Mouse (Mus musculus): Measurements from ENCODE around the gene Megf6.

Gene Megf6

DNA sequence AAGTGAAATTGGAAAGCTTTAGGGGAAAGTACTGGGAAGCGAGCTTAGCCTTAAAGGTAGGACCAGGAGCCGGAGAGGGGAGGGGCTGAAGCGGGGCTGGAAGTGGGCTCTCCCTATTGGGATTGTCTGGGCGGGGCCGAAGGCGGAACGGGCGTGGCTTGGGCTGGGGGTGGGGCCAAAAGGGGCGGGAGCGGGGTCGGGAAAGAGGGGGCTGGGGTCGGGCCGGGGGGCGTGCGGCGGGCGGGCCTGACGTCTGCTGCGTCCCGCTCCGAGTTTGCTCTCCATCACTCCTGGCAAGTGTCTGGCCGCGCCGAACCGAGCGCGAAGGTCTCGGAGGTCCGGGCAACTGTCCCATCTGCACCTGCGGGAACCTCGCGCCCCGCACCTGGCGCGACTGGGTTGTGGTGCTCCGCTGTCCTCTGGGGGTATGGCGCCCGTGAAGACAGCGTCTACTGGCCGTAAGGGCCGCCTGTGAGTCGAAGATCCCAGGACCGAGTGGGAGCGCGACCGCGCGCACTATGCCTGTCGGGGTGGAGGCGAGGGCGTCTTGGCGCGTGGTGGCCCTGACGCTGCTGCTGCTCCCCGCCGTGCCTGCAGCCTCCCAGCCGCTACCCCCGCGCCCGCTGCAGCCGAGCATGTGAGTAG, at the start of gene Megf6:
Megf6 (plus strand) TSS at position 225 of the 645 bp plus-strand sequence.
- no peak for DNase-seq

DNA sequence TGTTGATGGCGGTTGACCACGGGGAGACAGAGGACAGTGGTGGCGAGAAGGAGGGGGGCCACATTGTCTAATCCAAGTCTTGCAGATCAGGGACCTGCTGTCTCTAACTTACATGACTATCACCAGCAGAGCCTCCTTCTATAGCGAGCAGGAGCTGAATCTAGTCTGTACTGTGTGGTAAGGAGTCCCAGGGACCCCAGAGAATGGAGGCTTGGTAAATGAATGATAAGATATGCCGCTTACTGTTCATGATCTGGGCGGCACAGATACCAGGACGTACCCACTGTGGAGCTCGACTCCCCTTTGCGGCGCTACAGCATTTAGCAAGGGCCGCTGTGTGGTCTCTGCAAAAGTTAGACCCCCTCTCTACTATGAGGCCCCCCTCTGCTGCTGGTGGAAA, 48.7 kb upstream of the Megf6 start:
- DNase-seq: no peak

DNA sequence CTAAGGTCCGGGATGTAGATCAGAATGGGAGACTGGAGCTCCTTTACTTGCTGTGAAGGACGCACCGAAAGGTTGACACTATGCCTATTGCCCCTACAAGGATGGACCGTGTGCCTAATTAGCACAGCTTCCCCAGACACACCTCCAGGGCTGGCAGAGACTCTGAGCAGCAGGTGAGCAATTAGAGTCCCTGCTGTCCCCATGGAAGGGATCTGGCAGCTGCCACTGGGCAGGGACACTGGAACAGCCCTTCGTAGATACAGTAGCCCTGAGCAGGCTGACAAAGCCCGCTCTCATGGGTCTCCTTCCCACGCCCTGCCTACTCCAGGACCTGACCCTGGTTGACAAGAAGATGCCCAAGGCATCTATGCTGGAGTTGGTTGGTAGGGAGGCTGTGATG, 48.2 kb upstream of the Megf6 start:
- DNase-seq: peak; percentile 37 to 50

DNA sequence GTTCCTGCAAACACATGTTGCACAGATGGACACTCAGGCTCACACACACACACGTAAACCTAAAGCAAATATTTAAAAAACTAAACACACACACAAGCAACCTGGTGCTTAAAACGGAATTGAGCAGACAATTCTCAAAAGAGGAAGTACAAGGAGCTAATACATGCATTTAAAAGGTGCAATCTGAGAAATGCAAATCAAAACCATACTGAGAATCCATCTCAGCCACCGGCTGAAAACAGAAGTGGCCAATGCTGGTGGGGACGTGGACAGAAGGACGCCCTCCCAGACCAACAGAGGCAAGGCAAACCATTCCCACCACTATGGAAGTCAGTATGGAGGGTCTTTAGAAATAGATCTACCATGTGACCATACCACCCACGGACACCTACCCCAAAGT, 47.0 kb upstream of the Megf6 start:
- no peak for DNase-seq

DNA sequence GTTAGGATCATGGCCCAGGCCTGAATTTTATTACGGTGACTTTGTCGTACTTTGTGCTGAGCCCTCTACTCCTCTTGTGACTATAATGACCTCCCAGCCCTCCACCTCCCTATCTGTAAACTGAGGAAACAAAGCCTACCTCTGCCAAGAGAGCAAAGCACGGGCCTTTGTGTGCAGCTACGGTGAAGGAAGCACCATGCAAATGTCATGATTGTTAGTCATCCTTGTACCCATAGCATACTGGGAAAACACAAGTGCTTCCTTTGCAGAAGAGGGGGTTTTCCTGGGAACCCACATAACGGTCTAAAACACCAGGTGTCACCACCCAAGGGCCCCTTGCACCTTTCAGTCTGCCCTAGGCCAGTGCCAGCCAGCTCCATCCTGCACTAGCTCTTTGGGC, 45.3 kb upstream of the Megf6 start:
- no peak for DNase-seq

DNA sequence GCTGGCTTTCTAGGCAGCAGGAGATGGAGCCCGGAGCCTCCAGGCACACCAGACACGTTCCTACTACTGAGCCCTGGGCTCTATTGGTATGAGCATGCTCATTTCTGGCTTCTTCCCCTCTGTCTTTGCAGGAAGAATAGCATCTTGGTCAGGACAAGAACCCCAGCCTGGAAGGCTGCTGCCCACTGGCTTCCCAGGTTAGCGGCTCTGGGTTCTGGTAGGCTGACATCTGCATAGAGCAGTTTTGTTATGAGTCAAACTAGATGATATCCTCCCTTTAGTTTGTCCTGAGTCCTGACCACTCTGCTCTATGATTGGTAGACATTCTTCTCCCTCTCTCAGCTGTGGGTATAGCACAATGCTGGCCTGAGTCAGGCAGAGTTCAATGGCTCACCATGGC, 43.3 kb upstream of the Megf6 start:
- no peak for DNase-seq

DNA sequence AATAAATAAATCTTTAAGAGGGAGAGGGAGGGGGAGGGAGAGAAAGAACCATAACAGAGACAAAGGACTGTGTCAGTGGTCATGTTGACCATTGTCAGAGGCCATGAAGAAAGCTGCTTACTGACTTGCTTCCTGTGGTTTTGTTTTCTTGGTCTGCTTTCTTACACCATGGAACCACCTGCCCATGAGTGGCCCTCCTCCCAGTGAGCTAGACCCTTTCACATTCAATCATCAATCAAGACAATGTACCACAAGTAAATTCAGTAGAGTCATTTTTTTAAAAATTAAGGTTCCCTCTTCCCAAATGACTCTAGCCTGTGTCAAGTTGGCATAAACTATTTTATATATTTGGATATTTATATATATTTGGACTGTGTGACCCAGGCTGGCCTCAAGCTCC, 40.6 kb upstream of the Megf6 start:
- no peak for DNase-seq

GRCm38 (mm10) chr4:154131894-154132293, 38.6 kb upstream of the Megf6 start:
- DNase-seq: no peak

DNA sequence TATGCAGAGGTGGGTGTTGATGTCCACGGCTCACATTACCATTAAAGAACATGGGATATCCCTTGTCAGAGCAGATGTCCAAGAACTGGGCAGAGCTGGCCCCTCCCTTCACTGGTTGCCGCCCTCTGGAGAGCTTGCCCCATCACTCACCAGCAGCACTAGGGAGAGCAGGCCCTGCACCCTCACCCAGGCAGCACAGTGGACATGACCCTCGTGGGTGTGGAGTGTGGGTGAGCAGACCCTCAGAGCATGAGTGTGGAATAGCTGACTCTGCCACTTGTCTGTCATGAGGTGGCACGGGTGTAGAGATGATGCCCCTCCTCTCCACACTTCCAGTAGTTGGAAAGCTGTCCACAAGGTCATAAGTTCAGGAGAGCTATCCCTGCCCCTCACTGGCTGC, 35.7 kb upstream of the Megf6 start:
- no peak for DNase-seq

DNA sequence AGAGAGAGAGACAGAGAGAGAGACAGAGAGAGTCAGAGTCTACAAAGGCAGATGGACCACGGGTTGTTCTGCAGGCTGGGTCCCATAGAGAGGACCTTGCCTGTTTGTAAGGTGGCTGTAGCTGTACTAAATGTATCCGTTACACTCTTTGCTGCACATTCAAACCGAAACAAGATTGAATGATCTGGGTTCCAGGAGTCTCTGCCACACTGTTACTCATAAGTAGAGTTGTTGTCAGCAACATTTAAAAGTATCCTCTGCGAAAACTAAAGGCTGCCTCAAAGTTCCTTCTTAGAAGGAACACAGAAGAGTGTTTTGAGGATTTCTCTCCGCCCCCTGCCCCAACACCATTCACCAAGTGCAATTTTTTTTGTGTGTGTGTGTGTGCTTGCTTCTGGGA, 33.4 kb upstream of the Megf6 start:
- DNase-seq: no peak

- DNase-seq: peak in 1 of 2 experiments; percentile 35
Measured at GRCm38 (mm10) chr4:154139671-154140181, 30.8 kb upstream of the Megf6 start.

- no peak for DNase-seq
Measured at GRCm38 (mm10) chr4:154140182-154140212, 30.5 kb upstream of the Megf6 start, which contains the start of gene Trp73. Gene Trp73, minus strand, starts transcription at chr4:154140208.

DNA sequence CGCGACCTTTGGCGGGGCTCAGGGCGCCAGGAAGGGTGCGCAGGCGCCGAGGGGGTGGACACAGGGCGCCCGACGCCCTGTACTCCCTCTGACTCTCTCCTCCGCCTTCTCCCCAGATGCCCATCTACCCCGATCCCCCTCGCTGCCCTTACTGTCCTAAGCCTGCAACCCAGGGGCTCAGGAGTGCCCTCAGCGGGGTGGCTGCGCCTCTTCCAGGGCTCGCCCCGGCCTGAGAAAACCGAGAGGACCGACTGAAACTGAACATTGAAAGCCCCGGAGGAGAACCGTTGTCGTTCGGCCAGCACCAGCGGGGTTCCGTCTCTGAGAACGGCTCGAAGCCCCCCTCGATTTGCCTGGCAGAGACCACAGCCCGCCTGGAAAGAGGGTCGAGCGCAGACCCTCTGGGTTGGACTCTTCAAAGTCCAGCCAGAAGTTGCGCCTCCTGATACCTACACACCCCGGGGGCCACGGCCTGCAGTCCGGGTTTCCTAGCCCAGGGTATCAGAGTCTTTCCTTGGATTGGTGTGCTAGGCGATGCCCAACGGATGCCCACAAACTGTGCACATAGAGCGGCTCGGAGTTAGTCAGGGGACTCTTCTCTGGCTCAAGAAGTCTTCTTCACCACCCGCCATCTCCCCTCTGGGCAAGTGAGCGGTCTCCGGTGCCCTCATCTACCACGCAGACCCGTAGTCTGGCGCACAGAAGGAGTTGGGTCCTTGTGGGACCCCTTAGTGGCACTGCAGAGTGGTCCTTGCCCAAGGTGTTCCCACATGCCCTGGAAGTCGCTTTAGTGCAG, 30.1 kb upstream of the Megf6 start:
- no peak for DNase-seq

DNA sequence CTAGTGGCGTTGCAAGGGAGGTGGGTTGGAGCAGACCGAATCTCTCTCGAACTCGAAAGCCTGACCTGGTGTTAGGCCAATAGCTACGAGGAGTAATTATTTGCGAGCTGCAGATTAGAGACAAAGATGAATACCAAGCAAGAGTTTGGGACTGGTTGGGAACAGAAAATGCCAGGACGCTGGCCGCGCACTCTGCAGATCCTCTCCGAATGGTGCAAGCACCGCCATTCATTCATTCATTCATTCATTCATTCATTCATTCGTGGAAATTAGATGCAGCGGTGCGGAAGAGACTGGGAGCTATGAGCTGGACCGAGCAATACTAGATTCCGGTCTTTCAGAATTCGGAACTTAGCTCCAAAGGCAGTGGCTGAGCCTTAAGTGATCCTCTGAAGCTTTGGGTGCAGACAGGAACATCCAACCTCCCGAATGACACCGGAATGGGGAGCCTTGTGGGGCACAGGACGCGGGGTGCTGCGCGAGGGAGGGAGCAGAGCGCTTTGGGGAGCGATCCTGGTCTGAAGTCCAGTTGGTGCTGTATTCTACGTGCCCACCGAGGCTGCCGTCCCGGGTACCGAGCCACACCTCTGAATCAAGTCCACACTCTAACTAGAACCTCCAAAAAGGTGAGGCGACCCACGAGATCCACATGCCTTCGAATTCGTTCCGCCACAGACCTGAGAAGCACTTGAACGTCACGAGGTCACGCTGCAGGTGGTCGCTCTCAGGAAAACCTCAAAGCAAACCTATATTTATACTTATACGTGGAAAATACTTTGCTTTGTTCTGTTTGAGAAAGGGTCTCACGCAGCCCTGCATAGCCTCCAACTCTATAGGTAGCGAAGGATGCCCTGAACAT, 29.3 kb upstream of the Megf6 start:
- DNase-seq: no peak

- peak; percentile 91 to 92 for DNase-seq
Measured at GRCm38 (mm10) chr4:154142211-154143040, 28.1 kb upstream of the Megf6 start, which contains the start of gene Wrap73. Gene Wrap73, plus strand, starts transcription at chr4:154142372.

GRCm38 (mm10) chr4:154144712-154145111, 25.8 kb upstream of the Megf6 start:
- no peak for DNase-seq

- DNase-seq: peak; percentile 74 to 79
Measured at GRCm38 (mm10) chr4:154146342-154146741, 24.2 kb upstream of the Megf6 start.

DNA sequence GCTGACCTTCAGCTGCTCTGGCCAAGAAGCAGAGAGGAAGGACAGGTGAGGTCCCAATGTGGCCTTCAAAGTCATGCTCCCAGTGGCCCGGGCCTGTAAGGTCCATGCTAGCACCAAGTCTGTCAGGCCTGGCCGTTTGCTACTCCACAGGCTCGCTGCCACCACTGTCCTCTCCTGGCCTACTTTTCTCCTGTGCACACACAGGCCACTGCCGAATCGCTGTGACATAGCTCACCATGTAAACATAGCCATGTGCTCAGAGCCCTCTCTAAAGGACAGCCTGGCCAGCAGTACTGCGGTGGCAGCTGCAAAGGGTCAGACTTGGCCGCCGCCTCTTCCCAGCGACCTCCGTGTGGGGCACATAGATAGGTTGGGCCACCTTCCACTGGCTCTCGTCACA, 16.4 kb upstream of the Megf6 start:
- DNase-seq: no peak

GRCm38 (mm10) chr4:154156050-154156449, 14.5 kb upstream of the Megf6 start:
- no peak for DNase-seq

GRCm38 (mm10) chr4:154157970-154158662, 12.4 kb upstream of the Megf6 start:
- no peak for DNase-seq

DNA sequence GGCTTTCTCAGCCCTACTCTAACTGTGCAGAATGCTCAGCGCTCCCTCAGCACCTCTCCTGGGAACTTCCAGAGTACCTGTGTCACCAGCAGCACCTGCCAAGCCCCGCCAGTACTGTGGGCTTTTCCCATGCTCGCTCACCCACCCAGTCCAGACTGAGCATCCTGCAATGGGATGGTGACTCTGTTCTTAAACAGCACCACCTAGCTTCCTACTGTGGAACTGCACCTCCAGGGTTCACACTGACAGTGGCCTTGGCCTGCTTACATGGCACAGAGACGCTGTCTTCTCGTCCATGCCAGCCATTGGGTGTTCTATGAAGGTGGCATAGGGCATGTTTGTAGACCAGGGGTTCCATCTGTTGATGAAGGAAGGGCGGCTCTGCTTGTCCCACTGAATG, 11.5 kb upstream of the Megf6 start:
- peak; percentile 85 to 93 for DNase-seq

- no peak for DNase-seq
Measured at GRCm38 (mm10) chr4:154159961-154160537, 10.5 kb upstream of the Megf6 start.
